Mouse (Mus musculus) liver, adult 2 months (tissue): ENCODE measurements at regions not wholly inside any gene's neighbourhood (a gene's known extent, or its start where the extent isn't known, plus 50 kb on each side); places are given as distances from the start of the nearest gene placed in this dataset.

ENCODE experiments used
- CTCF ChIP-seq: fragments of 200-500 bp; IDR thresholded peaks from 2 replicates; pipeline ENCODE4 v1.5.1; 2011; ENCODE audit warnings: low read depth, low read length, control low read depth
- POLR2A ChIP-seq: fragments of 200-500 bp; IDR thresholded peaks from 2 replicates; pipeline ENCODE4 v1.6.1; 2011; ENCODE audit warnings: low read length, control low read depth; ENCODE audit not compliant: insufficient read depth; ENCODE audit errors: extremely low read depth

DNA sequence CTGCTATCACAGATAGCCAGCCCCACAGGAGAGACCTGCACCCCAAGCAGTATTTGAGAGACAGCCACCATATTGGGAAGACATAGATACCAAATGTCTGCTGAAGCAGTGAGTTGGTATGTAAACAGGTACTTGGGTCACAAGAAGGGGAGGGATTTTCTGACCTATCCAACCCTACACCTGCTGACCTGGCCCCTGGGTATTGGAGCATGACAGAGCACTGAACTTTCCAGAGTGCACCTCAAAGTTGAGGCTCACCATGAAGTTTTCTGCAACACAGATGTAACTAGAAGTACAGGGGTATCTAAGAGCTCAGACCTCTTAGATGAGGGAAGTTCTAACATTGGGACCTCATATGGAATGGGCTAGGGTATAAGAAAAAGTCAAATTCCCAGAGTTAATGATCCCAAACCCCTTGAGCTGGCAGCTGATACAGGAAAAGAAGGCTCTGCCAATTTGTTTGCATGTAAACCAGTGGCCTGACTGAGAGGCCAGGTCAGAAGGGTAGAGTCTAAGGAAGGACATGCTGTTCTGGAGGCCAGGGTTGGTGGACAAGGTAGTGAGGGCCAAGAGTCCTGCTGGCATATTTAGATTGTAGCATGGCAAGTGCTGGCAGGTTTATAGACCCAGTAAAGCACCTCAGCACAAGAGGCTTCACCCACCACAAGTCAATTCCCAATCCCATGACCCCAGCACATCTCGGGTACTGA, 108.3 kb downstream of the Ly6f start:
- no peak for TF ChIP-seq CTCF
- no peak for TF ChIP-seq POLR2A
